Mouse (Mus musculus) ovary, adult 18-20 months (tissue): ENCODE data around the gene Robo1.

ENCODE experiments used
- DNase-seq: peaks from one replicate; pipeline ENCODE4 v3.0.0; 2022; ENCODE audit warnings: low spot score, mixed read lengths

Gene Robo1

GRCm38 (mm10) chr16:72307537-72308330 is at the start of gene Robo1:
Robo1 (plus strand) TSS chr16:72308306.
- no peak for DNase-seq

- no peak for DNase-seq
Observed at GRCm38 (mm10) chr16:72267839-72268238, 40.3 kb upstream of the Robo1 start.

DNA sequence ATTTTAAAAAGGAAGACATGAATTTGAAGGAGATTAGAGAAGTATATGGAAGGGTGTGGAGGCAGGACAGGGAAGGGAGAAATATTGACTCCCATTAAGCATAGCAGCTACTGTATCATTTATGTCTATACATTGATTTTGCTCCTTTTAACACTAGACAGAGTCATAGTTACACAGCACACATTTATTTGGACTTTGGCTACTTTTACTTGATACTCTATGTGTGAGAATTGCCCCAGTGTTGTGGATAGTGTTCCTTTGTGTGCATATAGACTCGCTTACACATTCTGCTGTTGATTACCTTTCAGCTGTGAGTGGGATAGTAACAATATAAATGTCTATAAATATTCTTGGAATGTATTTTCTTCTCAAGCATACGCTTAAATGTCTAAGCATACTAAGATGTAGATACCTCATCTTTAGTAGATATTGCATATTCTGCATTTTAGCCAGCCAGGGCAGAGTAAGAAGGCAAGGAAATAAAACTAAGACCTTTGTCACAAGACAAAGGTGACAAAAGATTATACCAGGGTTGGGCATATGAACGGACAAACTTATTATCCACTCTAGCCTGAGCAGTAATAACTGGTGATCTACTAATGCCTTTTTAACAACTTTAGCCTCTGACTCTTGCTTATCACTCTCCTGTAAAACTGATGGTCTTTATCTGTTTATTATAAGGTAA is 31.6 kb upstream of the Robo1 start:
- no peak for DNase-seq

GRCm38 (mm10) chr16:72308331-72308668 is 194 bp downstream of the Robo1 start:
- no peak for DNase-seq

- no peak for DNase-seq
Observed at GRCm38 (mm10) chr16:72327321-72327720, 19.2 kb downstream of the Robo1 start.

DNA sequence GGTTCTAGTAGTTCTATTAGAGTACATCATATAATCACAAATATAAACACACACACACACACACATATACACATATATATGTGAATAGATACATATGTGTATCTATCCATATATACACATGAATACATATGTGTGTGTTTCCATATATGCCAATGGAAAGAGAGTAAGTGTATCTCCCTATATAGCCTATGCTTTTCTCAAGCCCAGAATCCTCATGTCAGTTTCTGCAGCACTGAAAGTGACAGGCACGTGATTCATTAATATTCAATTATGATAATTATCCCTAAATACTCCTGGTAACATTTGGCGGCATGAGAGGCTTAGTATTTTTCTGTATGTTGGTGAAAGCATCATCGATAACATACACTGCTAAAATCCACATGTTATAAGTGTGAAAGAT is 20.5 kb downstream of the Robo1 start:
- no peak for DNase-seq

DNA sequence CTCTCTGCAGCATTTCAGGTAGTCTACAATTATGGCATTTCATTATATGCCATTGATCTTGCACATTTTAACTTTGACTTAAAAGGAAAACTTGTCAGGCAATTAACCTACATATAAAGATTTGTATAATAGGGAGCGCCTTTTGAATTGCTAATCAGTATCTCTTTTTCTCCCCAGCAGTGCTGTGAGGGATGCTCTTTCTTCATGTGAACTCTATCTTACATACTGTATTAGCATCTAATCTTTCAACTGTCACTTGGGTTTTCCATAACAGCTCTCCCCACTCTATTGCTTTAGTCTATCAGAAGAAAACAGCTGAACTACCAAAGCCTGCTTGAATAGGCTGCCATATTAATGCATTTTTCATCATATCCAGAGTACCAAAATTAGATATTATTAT is 29.7 kb downstream of the Robo1 start:
- no peak for DNase-seq

- DNase-seq = no peak
Observed at GRCm38 (mm10) chr16:72350422-72350821, 42.3 kb downstream of the Robo1 start.

DNA sequence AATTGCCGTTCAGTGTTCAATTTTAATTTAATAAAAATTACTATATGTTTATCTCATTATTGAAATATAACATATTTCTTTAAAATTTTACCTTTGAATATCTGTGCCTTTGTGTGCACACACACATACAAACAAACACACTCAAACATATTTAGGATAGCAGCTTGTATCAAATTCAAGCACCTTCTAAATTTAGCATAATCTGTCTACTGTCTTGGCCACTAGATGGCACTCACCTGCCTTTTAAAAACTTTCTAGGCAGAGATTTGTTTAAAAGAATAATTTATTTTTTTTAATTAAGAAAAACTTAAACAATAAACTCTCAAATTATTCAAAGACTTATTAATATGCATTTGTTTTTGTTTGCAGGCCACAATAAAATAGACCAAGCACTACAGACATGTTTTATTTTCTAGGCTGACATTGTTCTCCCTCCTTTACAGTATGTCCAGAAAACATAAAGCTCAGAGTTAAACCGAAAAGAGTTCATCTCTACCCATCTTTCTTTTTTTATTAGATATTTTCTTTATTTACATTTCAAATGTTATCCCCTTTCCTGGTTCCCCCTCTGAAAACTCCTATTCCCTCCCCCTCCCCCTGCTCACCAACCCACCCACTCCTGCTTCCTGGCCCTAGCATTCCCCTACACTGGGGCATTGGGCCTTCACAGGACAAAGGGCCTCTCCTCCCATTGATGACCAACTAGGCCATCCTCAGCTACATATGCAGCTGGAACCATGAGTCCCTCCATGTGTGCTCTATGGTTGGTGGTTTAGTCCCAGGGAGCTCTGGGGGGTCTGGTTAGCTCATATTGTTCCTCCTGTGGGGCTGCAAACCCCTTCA is 48.6 kb downstream of the Robo1 start:
- DNase-seq = no peak

DNA sequence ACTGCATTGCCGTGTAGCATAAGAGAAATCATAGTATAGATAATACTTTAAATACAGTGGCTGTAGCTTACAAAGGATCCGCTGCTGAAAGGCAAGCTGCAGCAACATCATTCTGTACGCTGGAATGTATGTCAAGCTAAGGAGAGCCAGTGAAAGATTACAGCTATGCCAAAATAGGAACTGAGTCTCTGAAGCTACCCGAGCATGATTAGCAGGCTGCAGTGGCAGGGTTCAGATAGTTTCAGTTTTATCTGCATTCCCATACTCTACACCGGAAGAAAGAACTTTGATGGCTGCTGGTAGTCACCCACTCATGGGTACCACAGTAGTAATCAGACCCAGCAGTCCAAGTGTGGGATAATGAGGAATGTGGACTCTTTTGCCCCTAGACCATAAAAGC is 68.8 kb downstream of the Robo1 start:
- DNase-seq = no peak

DNA sequence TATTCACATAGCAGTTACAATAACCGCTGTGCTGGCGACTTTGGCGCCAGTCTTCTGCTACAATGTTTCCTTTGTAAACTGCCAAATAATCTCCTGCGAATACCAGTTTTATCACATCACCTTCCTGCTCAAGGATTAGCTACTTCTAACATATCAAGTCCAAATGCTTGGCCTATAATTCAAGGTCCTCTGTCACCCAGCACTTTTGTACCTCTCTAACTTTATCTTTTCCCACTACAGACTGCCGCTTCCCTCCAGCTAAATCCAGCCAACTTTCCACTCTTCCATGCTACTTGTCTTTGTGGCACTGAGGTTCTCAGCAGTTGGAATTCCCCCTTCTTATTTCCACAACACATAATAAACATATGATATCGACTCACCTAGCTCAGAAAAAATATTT is 73.7 kb downstream of the Robo1 start:
- DNase-seq = no peak

DNA sequence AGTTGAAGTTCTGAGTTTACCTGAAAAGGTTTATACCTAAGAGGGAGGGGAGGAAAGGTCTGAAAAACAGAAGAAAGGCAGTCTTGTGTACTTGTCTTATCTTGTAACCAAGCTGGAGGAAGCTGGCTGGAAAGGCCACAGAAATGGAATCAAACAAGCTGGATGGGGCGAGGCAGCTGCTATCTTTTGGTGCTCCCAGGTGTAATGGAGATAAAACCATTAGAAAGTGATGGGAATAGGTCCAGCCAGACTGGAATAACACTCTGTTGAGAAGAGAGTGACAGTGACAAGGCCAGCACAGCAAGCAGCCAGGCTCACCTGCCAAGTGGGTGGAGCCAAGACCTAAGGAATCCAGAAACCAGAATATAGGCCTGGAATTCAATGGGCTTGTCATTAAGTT is 75.5 kb downstream of the Robo1 start:
- DNase-seq = no peak

DNA sequence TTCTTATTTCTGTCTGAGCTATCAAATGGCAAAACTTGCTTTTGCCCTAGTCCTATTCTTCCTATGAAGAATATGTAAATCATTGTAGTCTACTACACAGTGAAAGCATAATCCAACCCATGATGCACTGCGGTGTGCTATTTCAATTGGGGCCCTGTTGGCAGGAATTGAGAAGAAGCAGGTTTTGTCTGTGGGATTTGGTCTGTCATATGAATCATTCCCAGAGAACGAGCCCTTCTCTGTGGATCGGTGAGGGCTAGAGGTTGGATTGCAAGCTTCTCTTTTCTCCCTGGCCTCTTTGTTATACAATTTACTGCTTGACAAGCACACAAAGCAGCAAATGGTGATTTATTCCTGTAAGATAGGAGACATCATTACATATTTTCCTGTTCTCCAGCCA is 85.4 kb downstream of the Robo1 start:
- no peak for DNase-seq

DNA sequence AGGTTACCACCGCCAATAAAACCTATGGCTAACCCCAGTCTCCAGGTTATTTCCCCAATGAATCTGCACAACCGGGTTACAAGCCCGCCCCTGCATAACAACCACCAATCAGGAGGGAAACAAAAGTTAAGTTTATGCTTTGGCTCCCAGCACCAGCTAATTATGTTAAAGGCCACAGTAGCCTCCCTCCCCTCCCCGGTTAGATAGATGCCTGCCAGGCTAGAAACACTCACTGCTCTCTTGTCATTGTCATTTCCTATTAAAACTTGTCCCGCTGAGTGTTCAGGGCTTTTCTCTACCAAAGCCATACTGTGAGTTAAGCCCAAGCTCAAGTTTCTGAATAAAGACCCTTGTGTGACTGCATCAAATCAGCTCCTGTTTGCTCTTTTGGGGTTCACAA is 90.7 kb downstream of the Robo1 start:
- DNase-seq = no peak

GRCm38 (mm10) chr16:72402381-72402780 is 94.3 kb downstream of the Robo1 start:
- DNase-seq = no peak

DNA sequence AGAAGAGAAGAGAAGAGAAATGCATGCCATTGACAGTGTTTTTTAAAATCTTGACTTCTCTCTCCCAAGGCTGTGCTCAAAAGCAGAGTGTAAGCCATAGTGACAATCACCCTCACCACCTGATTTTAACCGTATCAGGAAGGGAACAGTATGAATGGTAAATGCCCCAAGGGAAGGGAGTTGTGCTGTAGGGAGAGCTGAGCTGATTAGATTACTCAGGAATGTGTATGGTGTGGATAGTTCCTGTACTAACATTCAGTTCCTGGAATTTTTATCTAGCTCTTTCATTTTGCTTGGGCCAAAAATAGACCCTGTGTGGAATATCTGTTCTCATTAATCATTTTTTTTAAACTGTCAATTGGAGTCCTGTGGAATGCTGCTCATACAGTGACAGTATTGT is 101.7 kb downstream of the Robo1 start:
- DNase-seq = no peak

DNA sequence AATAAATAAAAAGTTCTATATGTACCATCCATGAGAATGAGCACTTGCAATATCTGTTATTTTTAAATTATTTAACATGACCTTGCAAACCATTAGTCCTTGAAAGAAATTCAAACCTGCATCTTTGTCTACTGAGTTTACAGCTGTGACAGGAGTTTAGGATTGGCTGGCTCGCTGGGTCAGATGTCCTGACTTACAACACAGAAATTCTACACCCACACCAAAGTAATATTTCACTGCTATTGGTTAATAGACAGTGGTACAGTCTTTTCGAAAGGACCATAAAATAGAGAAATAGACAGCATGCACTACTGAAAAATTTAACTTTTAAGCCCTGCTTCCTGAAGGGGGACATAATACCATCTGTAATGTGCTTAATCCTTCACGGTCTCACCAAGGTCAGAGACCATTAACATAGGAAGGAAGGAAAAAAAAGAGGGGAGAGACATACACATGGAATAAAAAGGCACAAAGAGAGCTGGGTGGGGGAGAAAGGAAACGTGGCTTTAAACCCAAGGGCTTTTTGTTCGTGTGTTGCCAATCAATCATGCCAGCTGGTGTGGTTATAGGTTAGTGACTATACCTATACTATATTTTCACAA is 103.7 kb downstream of the Robo1 start:
- no peak for DNase-seq

DNA sequence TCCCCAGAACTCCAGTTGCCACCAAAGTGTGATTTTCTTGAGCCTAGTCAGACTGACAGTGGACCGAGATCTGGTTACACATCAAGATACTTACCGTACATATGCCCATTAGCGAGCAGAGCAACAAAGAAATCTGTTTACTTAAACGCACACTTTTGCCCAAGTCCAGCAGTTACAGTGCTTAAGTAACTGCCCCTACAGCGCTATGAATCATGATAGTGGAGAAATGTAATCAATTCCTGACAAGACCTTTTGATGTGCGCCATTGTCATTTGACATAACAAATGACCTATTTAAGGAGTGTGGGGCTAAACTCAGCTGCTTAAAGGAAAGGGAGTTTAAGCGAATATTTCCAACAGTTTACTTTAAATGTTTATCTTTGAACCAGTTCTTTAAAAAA is 104.8 kb downstream of the Robo1 start:
- no peak for DNase-seq

- no peak for DNase-seq
Observed at GRCm38 (mm10) chr16:72419328-72420066, 111.4 kb downstream of the Robo1 start.

GRCm38 (mm10) chr16:72422426-72422825 is 114.3 kb downstream of the Robo1 start:
- no peak for DNase-seq

DNA sequence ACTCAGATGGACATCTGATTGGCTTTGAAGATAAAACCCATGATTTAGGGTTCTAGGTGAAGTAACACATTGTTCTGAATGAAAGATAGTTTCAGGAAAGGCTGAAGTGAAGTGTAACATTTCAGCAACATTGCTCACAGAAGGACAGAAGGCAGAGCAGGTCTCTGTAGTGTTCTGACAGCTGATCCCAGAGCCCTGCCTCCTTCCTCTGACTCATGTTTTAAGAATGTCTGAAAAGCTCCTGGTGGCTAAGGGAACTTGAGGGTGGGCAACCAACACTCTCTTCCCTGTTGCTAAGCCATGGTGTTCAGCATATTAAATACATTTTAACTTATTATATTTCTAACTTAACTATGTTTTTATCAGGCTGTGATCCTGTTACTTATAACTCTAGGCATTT is 126.3 kb downstream of the Robo1 start:
- no peak for DNase-seq
